Mouse (Mus musculus) forebrain, embryonic 16.5 days (tissue): ENCODE measurements around the gene Zmiz1. TPM values are rescaled to one million over a fixed set of nuclear protein-coding genes. Genes with fewer than 3 reads are reported as not detected.
A peak's percentile ranks its signal among the peaks of the same experiment; 100 is the strongest.

ENCODE experiments used
- ATAC-seq: fragments of 200-750 bp; cut with Nextera tagmentation; 2 replicates; pipeline ENCODE4 v1.8.0; 2017; ENCODE audit warnings: mild to moderate bottlenecking, moderate library complexity
- H3K27ac ChIP-seq: fragments of 300-500 bp; sonication (generic); 2 replicates; pipeline ENCODE4 v1.5.1; 2014; ENCODE audit warnings: low read length, control low read depth
- H3K27me3 ChIP-seq: fragments of 300-500 bp; sonication (generic); replicated peaks from 2 replicates; pipeline ENCODE4 v1.6.1; 2014; ENCODE audit warnings: low read length; ENCODE audit not compliant: control insufficient read depth, insufficient read depth
- H3K36me3 ChIP-seq: fragments of 300-500 bp; sonication (generic); 2 replicates; pipeline ENCODE4 v1.6.1; 2014; ENCODE audit not compliant: control insufficient read depth, insufficient read depth
- H3K4me1 ChIP-seq: fragments of 300-500 bp; sonication (generic); replicated peaks from 2 replicates; pipeline ENCODE4 v1.6.1; 2014; ENCODE audit warnings: low read length; ENCODE audit not compliant: control insufficient read depth, insufficient read depth
- H3K4me2 ChIP-seq: fragments of 300-500 bp; sonication (generic); 2 replicates; pipeline ENCODE4 v1.6.1; 2014; ENCODE audit warnings: mild to moderate bottlenecking, low read length, control low read depth
- H3K4me3 ChIP-seq: fragments of 300-500 bp; sonication (generic); replicated peaks from 2 replicates; pipeline ENCODE4 v1.5.1; 2014; ENCODE audit warnings: mild to moderate bottlenecking, low read length, control low read depth
- H3K9ac ChIP-seq: fragments of 300-500 bp; sonication (generic); replicated peaks from 2 replicates; pipeline ENCODE4 v1.6.1; 2014; ENCODE audit warnings: low read depth, low read length, control low read depth
- H3K9me3 ChIP-seq: fragments of 300-500 bp; sonication (generic); 2 replicates; pipeline ENCODE4 v1.6.1; 2016; ENCODE audit warnings: low read length; ENCODE audit not compliant: control insufficient read depth
- WGBS: fragments of 180-500 bp; shearing (Covaris S2); extraction: QIAGEN DNeasy Blood & Tissue Kit; methylation state at CpG from one replicate; pipeline ENCODE4 v1.1.7; 2014; 5-methylcytosine and 5-hydroxymethylcytosine counted together
- polyA plus RNA-seq: library from polyadenylated mRNA; unstranded; fragments of >200 nt; fragmentation: Nextera tagmentation; extraction: Ambion mirVana; gene quantifications from 2 replicates; pipeline ENCODE4 v1.2.1, GENCODE M21; 2015

Zmiz1 gene
- polyA plus RNA-seq, 1 experiment from 2014 or later: 56.6 TPM

GRCm38 (mm10) chr14:25640421-25641056, 181.6 kb downstream of the Zmiz1 start:
- 71% methylated on average over 6 of the region's 6 CpGs for WGBS
- Histone ChIP-seq H3K4me3 (no peak overlapping the region), H3K4me1 (peaks cover 14% of the 10 kb centered on the region), H3K27ac (no peak overlapping the region), H3K9ac (no peak overlapping the region), H3K27me3 (no peaks in the 10 kb centered on the region), H3K36me3 (peaks cover 17% of the 10 kb centered on the region), H3K4me2 (no peak overlapping the region), H3K9me3 (no peaks in the 10 kb centered on the region)
- ATAC-seq: no peak

- Histone ChIP-seq H3K36me3 (peaks cover 20% of the 10 kb centered on the region), H3K27ac (no peak overlapping the region), H3K9ac (no peak overlapping the region), H3K27me3 (no peaks in the 10 kb centered on the region), H3K4me2 (no peak overlapping the region), H3K9me3 (no peaks in the 10 kb centered on the region), H3K4me3 (no peak overlapping the region), H3K4me1 (peaks cover 8% of the 10 kb centered on the region)
- 89% methylated on average over 6 of the region's 6 CpGs for WGBS
- no peak for ATAC-seq
Measured at GRCm38 (mm10) chr14:25641067-25641466, 182.1 kb downstream of the Zmiz1 start.

- Histone ChIP-seq H3K4me2 (no peak overlapping the region), H3K27me3 (no peaks in the 10 kb centered on the region), H3K4me1 (no peaks in the 10 kb centered on the region), H3K27ac (no peak overlapping the region), H3K9me3 (no peaks in the 10 kb centered on the region), H3K36me3 (peaks cover 41% of the 10 kb centered on the region), H3K4me3 (no peak overlapping the region), H3K9ac (no peak overlapping the region)
- WGBS: 88% methylated on average over 9 of the region's 9 CpGs
- ATAC-seq: no peak
Measured at GRCm38 (mm10) chr14:25645717-25646116, 186.7 kb downstream of the Zmiz1 start.

- no peak overlapping the region for H3K4me3 ChIP-seq
- WGBS: 88% methylated on average over 2 of the region's 2 CpGs
- no peak overlapping the region for H3K4me2 ChIP-seq
- H3K4me1 ChIP-seq: no peaks in the 10 kb centered on the region
- no peak overlapping the region for H3K9ac ChIP-seq
- H3K27me3 ChIP-seq: no peaks in the 10 kb centered on the region
- no peak overlapping the region for H3K27ac ChIP-seq
- no peaks in the 10 kb centered on the region for H3K9me3 ChIP-seq
- H3K36me3 ChIP-seq: peaks cover 46% of the 10 kb centered on the region
- peak; percentile 29; the same call in 1 of the 2 replicates for ATAC-seq
Measured at GRCm38 (mm10) chr14:25646161-25646621, 187.2 kb downstream of the Zmiz1 start.

GRCm38 (mm10) chr14:25651131-25651530, 192.1 kb downstream of the Zmiz1 start:
- Histone ChIP-seq H3K9ac (no peak overlapping the region), H3K27me3 (no peaks in the 10 kb centered on the region), H3K27ac (no peak overlapping the region), H3K4me2 (no peak overlapping the region), H3K4me3 (no peak overlapping the region), H3K9me3 (no peaks in the 10 kb centered on the region), H3K36me3 (peaks cover 54% of the 10 kb centered on the region), H3K4me1 (no peaks in the 10 kb centered on the region)
- no peak for ATAC-seq
- WGBS: 92% methylated on average over 4 of the region's 4 CpGs

- WGBS: 89% methylated on average over 9 of the region's 9 CpGs
- ATAC-seq: no peak
- H3K9me3 ChIP-seq: no peaks in the 10 kb centered on the region
- H3K4me2 ChIP-seq: no peak overlapping the region
- no peak overlapping the region for H3K27ac ChIP-seq
- no peak overlapping the region for H3K4me3 ChIP-seq
- H3K9ac ChIP-seq: no peak overlapping the region
- H3K36me3 ChIP-seq: peaks cover 59% of the 10 kb centered on the region
- no peaks in the 10 kb centered on the region for H3K27me3 ChIP-seq
- no peaks in the 10 kb centered on the region for H3K4me1 ChIP-seq
Measured at GRCm38 (mm10) chr14:25651905-25652304, 192.9 kb downstream of the Zmiz1 start.

- Histone ChIP-seq H3K4me1 (no peaks in the 10 kb centered on the region), H3K27me3 (no peaks in the 10 kb centered on the region), H3K36me3 (peaks cover 62% of the 10 kb centered on the region), H3K9ac (no peak overlapping the region), H3K4me2 (no peak overlapping the region), H3K27ac (no peak overlapping the region), H3K9me3 (no peaks in the 10 kb centered on the region), H3K4me3 (no peak overlapping the region)
- WGBS: 93% methylated on average over 14 of the region's 14 CpGs
- no peak for ATAC-seq
Measured at GRCm38 (mm10) chr14:25654401-25655197, 195.6 kb downstream of the Zmiz1 start.

GRCm38 (mm10) chr14:25660661-25661060, 201.7 kb downstream of the Zmiz1 start:
- 58% methylated on average over 11 of the region's 11 CpGs for WGBS
- H3K27me3 ChIP-seq: no peaks in the 10 kb centered on the region
- no peaks in the 10 kb centered on the region for H3K9me3 ChIP-seq
- H3K9ac ChIP-seq: no peak overlapping the region
- no peak overlapping the region for H3K4me2 ChIP-seq
- peaks cover 63% of the 10 kb centered on the region for H3K36me3 ChIP-seq
- no peak overlapping the region for H3K4me3 ChIP-seq
- H3K27ac ChIP-seq: no peak overlapping the region
- no peaks in the 10 kb centered on the region for H3K4me1 ChIP-seq
- peak; percentile 31; the same call in 1 of the 2 replicates for ATAC-seq

GRCm38 (mm10) chr14:25661185-25661920, 202.4 kb downstream of the Zmiz1 start:
- no peak overlapping the region for H3K4me2 ChIP-seq
- H3K27me3 ChIP-seq: no peaks in the 10 kb centered on the region
- no peak overlapping the region for H3K27ac ChIP-seq
- H3K9me3 ChIP-seq: no peaks in the 10 kb centered on the region
- H3K9ac ChIP-seq: no peak overlapping the region
- no peak for ATAC-seq
- 86% methylated on average over 17 of the region's 17 CpGs for WGBS
- H3K36me3 ChIP-seq: peaks cover 57% of the 10 kb centered on the region
- no peak overlapping the region for H3K4me3 ChIP-seq
- H3K4me1 ChIP-seq: no peaks in the 10 kb centered on the region
